Mouse (Mus musculus) hindbrain, embryonic 14.5 days (tissue): ENCODE data around the gene Olfr155. TPM values are rescaled to one million over a fixed set of nuclear protein-coding genes. Genes with fewer than 3 reads are reported as not detected.

Source experiments
- ATAC-seq: fragments of 200-750 bp; cut with Nextera tagmentation; 2 replicates; pipeline ENCODE4 v1.8.0; 2017; ENCODE audit warnings: moderate number of reproducible peaks, mild to moderate bottlenecking, moderate TSS enrichment, moderate library complexity; ENCODE audit not compliant: low FRiP score
- DNase-seq: peaks from one replicate; pipeline ENCODE4 v3.0.0-alpha.2; 2015; ENCODE audit warnings: low spot score
- H3K27ac ChIP-seq: fragments of 300-500 bp; sonication (generic); 2 replicates; pipeline ENCODE4 v1.5.1; 2014; ENCODE audit warnings: mild to moderate bottlenecking, moderate library complexity
- H3K27me3 ChIP-seq: fragments of 300-500 bp; sonication (generic); 2 replicates; pipeline ENCODE4 v1.6.1; 2014; ENCODE audit warnings: mild to moderate bottlenecking, low read length, mixed read lengths; ENCODE audit not compliant: control insufficient read depth, insufficient read depth
- H3K36me3 ChIP-seq: fragments of 300-500 bp; sonication (generic); replicated peaks from 2 replicates; pipeline ENCODE4 v1.6.1; 2014; ENCODE audit not compliant: control insufficient read depth, insufficient read depth
- H3K4me1 ChIP-seq: fragments of 300-500 bp; sonication (generic); replicated peaks from 2 replicates; pipeline ENCODE4 v1.6.1; 2014; ENCODE audit warnings: antibody characterized with exemption, low read length, mixed read lengths; ENCODE audit not compliant: control insufficient read depth, insufficient read depth
- H3K4me2 ChIP-seq: fragments of 300-500 bp; sonication (generic); replicated peaks from 2 replicates; pipeline ENCODE4 v1.6.1; 2014; ENCODE audit warnings: mild to moderate bottlenecking, moderate library complexity
- H3K4me3 ChIP-seq: fragments of 300-500 bp; sonication (generic); replicated peaks from 2 replicates; pipeline ENCODE4 v1.5.1; 2014; ENCODE audit warnings: mild to moderate bottlenecking, low read length
- H3K9ac ChIP-seq: fragments of 300-500 bp; sonication (generic); 2 replicates; pipeline ENCODE4 v1.6.1; 2014
- H3K9me3 ChIP-seq: fragments of 300-500 bp; sonication (generic); 2 replicates; pipeline ENCODE4 v1.6.1; 2016; ENCODE audit warnings: low read length; ENCODE audit not compliant: control insufficient read depth
- WGBS: fragments of 180-500 bp; shearing (Covaris S2); extraction: QIAGEN DNeasy Blood & Tissue Kit; methylation state at CpG from one replicate; pipeline ENCODE4 v1.1.7; 2014; 5-methylcytosine and 5-hydroxymethylcytosine counted together
- polyA plus RNA-seq: library from polyadenylated mRNA; unstranded; fragments of >200 nt; fragmentation: Nextera tagmentation; extraction: Ambion mirVana; gene quantifications from 2 replicates; pipeline ENCODE4 v1.2.1, GENCODE M21; 2014

The Olfr155 gene
- not detected in 2 replicates for polyA plus RNA-seq

DNA sequence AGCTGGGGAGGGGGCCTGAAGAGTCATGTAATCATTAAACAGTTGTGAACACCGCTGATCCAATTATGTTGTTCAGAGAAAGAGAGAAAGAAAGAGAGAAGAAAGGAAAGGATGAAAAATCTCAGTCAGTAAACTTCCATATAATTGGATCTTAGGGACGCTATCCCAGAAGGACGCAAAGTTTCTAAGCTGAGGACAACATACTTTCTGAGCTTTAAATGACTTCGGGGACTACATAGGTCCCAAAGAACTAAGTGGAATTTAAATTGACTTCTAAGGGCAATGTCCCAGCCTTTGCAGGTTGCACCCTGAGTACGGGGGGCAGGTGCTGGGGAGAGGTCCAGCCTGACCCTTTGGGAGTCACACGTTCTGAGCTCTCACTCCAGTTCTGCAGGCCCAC lies at the start of gene Olfr155:
TSS of gene Olfr155 (plus strand) at position 301 of the 400 bp plus-strand sequence.
- Histone ChIP-seq H3K27ac (no peak within 1 kb of the TSS), H3K36me3 (no peaks in the 10 kb centered on the region), H3K4me2 (no peak within 1 kb of the TSS), H3K9ac (no peak within 1 kb of the TSS), H3K27me3 (no peaks in the 10 kb centered on the region), H3K4me1 (no peaks in the 10 kb centered on the region), H3K9me3 (no peaks in the 10 kb centered on the region), H3K4me3 (no peak within 1 kb of the TSS)
- WGBS = 88% methylated on average over 6 of the region's 6 CpGs
- ATAC-seq (no peak), DNase-seq (no peak)

DNA sequence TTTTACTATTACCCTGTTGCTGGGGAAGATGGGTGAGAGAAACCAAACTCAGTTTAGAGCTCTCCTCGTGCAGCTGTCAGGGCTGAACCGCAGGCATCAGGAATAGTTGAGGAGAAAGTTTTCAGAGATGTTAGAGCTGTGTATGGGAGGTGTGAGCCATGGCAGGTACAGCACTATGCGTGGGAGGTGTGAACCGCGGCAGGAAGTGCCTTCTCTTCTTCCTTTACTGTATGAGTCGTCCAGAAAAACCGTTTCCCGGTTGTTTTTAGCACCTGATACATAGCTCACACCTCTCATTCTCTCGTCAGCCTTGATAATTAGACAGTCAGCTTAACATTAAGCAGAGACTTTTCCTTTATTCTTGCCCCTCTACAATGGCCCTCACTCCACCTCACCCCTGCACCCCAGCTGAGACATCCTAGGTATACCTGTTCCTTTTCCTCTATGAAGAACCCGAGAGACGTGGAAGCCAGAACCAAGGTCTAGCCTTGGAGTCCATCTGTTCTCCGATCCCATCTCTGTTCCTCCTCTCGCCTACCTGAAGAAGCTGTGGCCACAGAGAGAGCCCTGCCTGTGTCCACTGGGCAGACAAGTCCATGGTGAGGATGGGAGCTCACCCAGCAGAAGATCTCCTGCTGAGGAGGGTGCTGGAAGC lies 28.3 kb upstream of the Olfr155 start:
- Histone ChIP-seq H3K9me3 (no peaks in the 10 kb centered on the region), H3K36me3 (no peaks in the 10 kb centered on the region), H3K4me3 (no peak overlapping the region), H3K27me3 (no peaks in the 10 kb centered on the region), H3K4me2 (no peak overlapping the region), H3K9ac (no peak overlapping the region), H3K4me1 (no peaks in the 10 kb centered on the region), H3K27ac (no peak overlapping the region)
- DNase-seq = no peak
- ATAC-seq = no peak
- 90% methylated on average over 13 of the region's 13 CpGs for WGBS

DNA sequence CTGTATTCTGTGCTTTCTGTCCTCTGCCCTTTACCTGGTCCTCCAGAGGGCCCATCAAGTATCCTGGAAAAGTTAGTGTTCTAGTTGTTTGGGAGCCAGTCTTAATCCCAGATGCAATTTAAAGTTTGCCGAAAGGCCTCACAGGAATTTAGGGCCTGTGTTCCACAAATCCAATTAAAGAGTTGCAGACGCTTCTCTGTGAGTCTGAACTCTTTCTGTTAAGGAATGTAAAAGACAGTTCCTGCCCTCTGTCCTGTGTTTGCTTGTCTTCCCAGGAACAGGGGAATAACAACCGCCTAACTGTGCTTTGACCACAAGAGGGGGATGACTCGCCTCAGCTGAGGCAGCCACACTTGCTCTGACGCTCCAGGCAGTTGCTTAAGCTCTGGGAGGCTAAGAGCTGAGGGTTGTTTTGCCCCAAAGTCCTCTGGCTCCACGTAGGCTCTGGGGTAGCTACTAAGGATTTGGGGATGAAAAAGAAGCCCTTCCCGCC lies 27.5 kb upstream of the Olfr155 start, which contains the start of gene Olfr156:
TSS of gene Olfr156 (minus strand) at position 51 of the 493 bp plus-strand sequence.
- 19% methylated on average over 7 of the region's 7 CpGs for WGBS
- ATAC-seq (no peak), DNase-seq (peak; percentile 30)
- no peaks in the 10 kb centered on the region for H3K4me1 ChIP-seq
- H3K36me3 ChIP-seq = no peaks in the 10 kb centered on the region
- H3K27me3 ChIP-seq = no peaks in the 10 kb centered on the region
- no peaks in the 10 kb centered on the region for H3K9me3 ChIP-seq
- H3K9ac ChIP-seq = no peak within 1 kb of the TSS
- H3K4me2 ChIP-seq = no peak within 1 kb of the TSS
- no peak within 1 kb of the TSS for H3K4me3 ChIP-seq
- no peak within 1 kb of the TSS for H3K27ac ChIP-seq

DNA sequence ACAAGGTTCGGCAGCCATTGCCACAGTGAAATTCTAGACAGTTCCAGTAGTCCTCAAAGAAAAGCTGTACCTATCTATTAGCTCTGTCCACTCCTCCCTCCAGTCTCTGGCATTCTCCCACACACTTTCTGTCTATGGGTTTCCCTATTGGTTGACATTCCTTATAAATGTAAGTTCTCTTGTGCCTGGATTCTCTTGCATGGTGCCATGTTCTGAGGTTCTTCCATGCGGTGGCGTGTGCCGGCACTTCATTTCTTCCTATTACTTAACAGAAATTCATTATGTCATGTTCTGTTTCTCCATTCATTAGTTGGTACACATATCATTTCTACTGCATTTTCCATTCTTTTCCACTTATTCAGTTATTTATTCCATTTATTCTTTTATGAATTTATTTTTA lies 22.6 kb upstream of the Olfr155 start:
- H3K9me3 ChIP-seq = no peaks in the 10 kb centered on the region
- H3K27me3 ChIP-seq = no peaks in the 10 kb centered on the region
- no peaks in the 10 kb centered on the region for H3K4me1 ChIP-seq
- H3K9ac ChIP-seq = no peak overlapping the region
- DNase-seq (no peak), ATAC-seq (no peak)
- no peak overlapping the region for H3K27ac ChIP-seq
- H3K36me3 ChIP-seq = no peaks in the 10 kb centered on the region
- 93% methylated on average over 4 of the region's 4 CpGs for WGBS
- H3K4me3 ChIP-seq = no peak overlapping the region
- no peak overlapping the region for H3K4me2 ChIP-seq

DNA sequence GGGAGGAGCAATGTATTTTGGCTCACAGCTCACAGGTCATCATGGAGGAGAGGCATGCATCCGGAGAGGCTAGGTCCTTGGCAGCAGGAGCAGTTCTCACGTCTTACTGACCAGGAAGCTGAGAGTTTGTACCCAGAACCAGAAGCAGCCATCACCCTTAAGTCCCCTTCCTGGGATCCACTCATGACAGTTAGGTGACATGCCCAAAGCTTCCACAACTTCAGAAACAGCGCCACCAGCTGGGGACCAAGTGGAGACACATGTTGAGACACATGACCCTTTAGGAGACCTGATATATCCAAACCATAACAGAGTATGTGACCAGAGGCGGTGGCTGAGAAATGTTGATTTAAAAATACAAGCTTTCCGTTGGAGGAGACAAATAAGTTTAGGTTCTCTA lies 19.3 kb upstream of the Olfr155 start:
- no peaks in the 10 kb centered on the region for H3K36me3 ChIP-seq
- H3K4me2 ChIP-seq = no peak overlapping the region
- DNase-seq (no peak), ATAC-seq (no peak)
- H3K9me3 ChIP-seq = no peaks in the 10 kb centered on the region
- no peak overlapping the region for H3K9ac ChIP-seq
- H3K27ac ChIP-seq = no peak overlapping the region
- 70% methylated on average over 5 of the region's 5 CpGs for WGBS
- H3K4me1 ChIP-seq = no peaks in the 10 kb centered on the region
- no peak overlapping the region for H3K4me3 ChIP-seq
- H3K27me3 ChIP-seq = no peaks in the 10 kb centered on the region

DNA sequence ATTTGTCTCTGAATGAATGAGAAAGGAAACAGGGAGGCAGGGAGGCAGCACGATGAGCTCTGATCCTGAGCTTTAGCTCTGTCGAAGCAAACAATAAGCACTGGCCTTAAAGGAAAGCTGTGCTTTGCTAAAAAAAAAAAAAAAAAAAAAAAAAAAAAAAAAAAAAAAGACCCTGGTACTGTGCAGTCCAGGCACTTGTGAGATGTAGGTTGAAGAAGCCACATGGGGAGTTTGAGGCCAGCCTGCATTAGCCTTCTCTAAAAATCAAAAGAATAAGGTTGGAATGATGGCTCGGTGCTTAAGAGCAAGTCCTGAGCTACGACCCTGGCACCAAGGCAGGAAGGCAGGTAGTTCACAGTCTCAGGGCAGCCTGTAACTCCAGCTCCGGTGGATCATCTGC lies 17.6 kb upstream of the Olfr155 start:
- no peaks in the 10 kb centered on the region for H3K27me3 ChIP-seq
- DNase-seq (no peak), ATAC-seq (no peak)
- H3K9ac ChIP-seq = no peak overlapping the region
- H3K4me2 ChIP-seq = no peak overlapping the region
- H3K36me3 ChIP-seq = no peaks in the 10 kb centered on the region
- H3K9me3 ChIP-seq = no peaks in the 10 kb centered on the region
- H3K27ac ChIP-seq = no peak overlapping the region
- no peak overlapping the region for H3K4me3 ChIP-seq
- 69% methylated on average over 5 of the region's 5 CpGs for WGBS
- H3K4me1 ChIP-seq = no peaks in the 10 kb centered on the region

DNA sequence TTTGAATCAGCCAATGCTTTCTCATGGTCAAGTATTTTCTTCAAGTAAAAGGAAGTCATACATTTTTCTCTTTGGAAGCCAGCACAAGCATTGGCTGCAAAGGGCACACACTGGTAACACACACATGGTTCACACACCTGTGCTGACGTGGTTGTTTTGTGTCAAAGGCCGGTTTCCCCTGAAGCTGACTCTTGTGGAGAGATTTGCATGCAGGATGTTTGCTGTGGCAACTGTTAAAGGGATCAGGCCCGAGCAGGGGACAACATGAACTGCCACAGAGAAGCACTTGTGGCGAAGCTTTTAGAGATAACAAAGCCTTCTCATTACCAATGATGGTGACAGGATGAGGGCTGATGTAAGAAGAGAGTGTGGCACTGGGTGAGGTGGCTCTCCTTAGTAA lies 16.6 kb upstream of the Olfr155 start:
- H3K27ac ChIP-seq = no peak overlapping the region
- WGBS = 79% methylated on average over 4 of the region's 4 CpGs
- H3K9me3 ChIP-seq = no peaks in the 10 kb centered on the region
- no peak overlapping the region for H3K4me3 ChIP-seq
- no peak for DNase-seq
- no peaks in the 10 kb centered on the region for H3K27me3 ChIP-seq
- no peak overlapping the region for H3K9ac ChIP-seq
- H3K4me2 ChIP-seq = no peak overlapping the region
- ATAC-seq = no peak
- no peaks in the 10 kb centered on the region for H3K4me1 ChIP-seq
- H3K36me3 ChIP-seq = no peaks in the 10 kb centered on the region

DNA sequence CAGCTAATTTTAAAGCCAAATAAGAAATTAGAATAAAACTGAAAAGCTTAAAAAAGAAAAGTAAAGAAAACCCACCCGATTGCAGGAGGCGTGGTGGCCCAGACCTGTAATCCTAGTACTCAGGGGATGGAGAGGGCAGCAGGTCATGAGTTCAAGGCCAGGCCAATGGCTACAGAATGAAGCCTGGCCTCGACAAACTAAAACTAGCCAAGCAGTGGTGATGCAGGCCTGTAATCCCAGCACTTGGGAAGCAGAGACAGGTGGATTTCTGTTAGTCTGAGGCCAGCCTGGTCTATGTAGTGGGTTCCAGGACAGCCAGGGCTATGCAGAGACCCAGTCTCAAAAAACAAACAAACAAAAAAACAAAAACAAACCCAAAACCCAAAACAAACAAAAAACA lies 13.0 kb upstream of the Olfr155 start:
- WGBS = 80% methylated on average over 3 of the region's 3 CpGs
- H3K9me3 ChIP-seq = no peaks in the 10 kb centered on the region
- no peak overlapping the region for H3K4me3 ChIP-seq
- DNase-seq (no peak), ATAC-seq (no peak)
- H3K36me3 ChIP-seq = no peaks in the 10 kb centered on the region
- no peak overlapping the region for H3K27ac ChIP-seq
- H3K9ac ChIP-seq = no peak overlapping the region
- H3K4me1 ChIP-seq = no peaks in the 10 kb centered on the region
- H3K4me2 ChIP-seq = no peak overlapping the region
- H3K27me3 ChIP-seq = no peaks in the 10 kb centered on the region

DNA sequence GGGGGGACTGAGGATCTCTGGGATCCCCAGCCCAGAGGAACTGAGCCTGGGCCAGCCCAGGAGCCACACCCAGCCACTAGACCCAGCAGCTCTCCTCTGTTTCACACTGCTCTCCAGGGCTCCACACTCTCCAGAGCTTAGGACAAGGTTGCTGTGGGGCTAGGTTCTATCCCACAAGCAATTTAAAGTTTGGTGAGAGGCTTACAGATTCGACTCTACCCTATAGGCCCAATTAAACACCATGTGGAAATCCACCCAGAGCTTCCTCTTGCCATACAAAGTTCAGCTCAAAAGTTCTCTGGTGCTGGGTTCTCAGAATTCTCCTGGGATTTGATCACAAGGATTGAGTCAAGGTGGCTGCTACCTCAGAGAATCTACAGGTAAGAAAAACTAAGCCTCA lies 11.3 kb upstream of the Olfr155 start, which contains the start of gene Olfr157:
TSS of gene Olfr157 (minus strand) at position 101 of the 400 bp plus-strand sequence.
- Histone ChIP-seq H3K9me3 (no peaks in the 10 kb centered on the region), H3K4me2 (no peak within 1 kb of the TSS), H3K4me1 (no peaks in the 10 kb centered on the region), H3K36me3 (no peaks in the 10 kb centered on the region), H3K27me3 (no peaks in the 10 kb centered on the region), H3K4me3 (no peak within 1 kb of the TSS), H3K27ac (no peak within 1 kb of the TSS), H3K9ac (no peak within 1 kb of the TSS)
- ATAC-seq = no peak
- DNase-seq = no peak
- 67% methylated on average over 1 of the region's 1 CpGs for WGBS

DNA sequence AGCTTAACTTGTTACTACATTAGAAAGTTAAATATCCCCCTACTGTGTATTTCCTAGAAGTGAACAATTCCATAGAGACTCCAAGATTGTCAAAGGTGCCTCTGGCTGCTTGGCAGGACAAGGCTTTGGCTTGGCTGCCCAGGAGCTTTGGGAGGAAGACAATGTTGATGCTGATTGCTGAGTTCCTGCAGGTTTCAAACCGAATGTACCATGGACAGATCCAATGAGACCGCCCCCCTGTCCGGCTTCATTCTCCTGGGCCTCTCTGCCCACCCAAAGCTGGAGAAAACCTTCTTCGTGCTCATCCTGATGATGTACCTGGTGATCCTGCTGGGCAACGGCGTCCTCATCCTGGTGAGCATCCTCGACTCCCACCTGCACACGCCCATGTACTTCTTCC lies 2.7 kb downstream of the Olfr155 start:
- Histone ChIP-seq H3K9ac (no peak overlapping the region), H3K4me3 (no peak overlapping the region), H3K27ac (no peak overlapping the region), H3K4me1 (no peaks in the 10 kb centered on the region), H3K36me3 (no peaks in the 10 kb centered on the region), H3K27me3 (no peaks in the 10 kb centered on the region), H3K9me3 (no peaks in the 10 kb centered on the region), H3K4me2 (no peak overlapping the region)
- DNase-seq (no peak), ATAC-seq (no peak)
- 67% methylated on average over 8 of the region's 8 CpGs for WGBS
